Mouse (Mus musculus): ENCODE data around the gene Prodh2. TPM values are rescaled to one million over a fixed set of nuclear protein-coding genes. Genes with fewer than 3 reads are reported as not detected.
A peak's percentile ranks its signal among the peaks of the same experiment; 100 is the strongest.
"Not testable (repeated sequence)": the region's sequence is repeated elsewhere in the genome, so short reads cannot be mapped to it uniquely, and the experiment has no call there.

Gene Prodh2
- polyA plus RNA-seq, 1 experiment from 2014 or later: not detected

DNA sequence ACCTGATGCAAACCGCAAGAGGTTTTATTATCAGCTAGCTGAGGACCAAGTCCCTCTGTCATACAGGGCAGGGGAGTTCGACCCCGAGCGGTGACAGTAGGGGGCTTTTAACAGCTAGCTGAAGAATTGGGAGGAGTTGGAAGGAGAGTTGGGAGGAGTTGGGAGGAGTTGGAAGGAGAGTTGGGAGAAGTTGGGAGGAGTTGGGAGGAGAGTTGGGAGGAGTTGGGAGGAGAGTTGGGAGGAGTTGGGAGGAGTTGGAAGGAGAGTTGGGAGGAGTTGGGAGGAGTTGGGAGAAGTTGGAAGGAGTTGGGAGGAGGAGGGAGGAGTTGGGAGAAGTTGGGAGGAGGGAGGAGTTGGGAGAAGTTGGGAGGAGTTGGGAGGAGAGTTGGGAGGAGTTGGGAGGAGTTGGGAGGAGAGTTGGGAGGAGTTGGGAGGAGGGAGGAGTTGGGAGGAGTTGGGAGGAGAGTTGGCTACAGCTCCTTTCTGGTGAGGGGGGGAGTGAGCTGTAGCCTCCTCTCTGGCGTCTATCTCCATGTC, 2.2 kb downstream of the Prodh2 start:
- not testable (repeated sequence) for H3K9ac ChIP-seq; H3K4me2 ChIP-seq (replicated peaks); H3K27me3 ChIP-seq (replicated peaks); H3K27ac ChIP-seq; H3K4me3 ChIP-seq; H3K4me1 ChIP-seq; H3K36me3 ChIP-seq; ATAC-seq (ENCODE audit: low FRiP score, low read depth); H3K9me3 ChIP-seq
- 64% methylated on average over 5 of the region's 5 CpGs for WGBS

GRCm38 (mm10) chr7:30501159-30501558, 7.7 kb downstream of the Prodh2 start:
- not testable (repeated sequence) for H3K27me3 ChIP-seq (replicated peaks); H3K27ac ChIP-seq; H3K4me1 ChIP-seq; H3K9me3 ChIP-seq; H3K9ac ChIP-seq; ATAC-seq (ENCODE audit: low FRiP score, low read depth); H3K4me2 ChIP-seq (replicated peaks); H3K36me3 ChIP-seq; H3K4me3 ChIP-seq
- 73% methylated on average over 5 of the region's 5 CpGs for WGBS

GRCm38 (mm10) chr7:30508061-30508460, 14.6 kb downstream of the Prodh2 start:
- WGBS: 79% methylated on average over 4 of the region's 4 CpGs
- H3K4me3 ChIP-seq: no peak overlapping the region
- H3K4me1 ChIP-seq: no peaks in the 10 kb centered on the region
- no peaks in the 10 kb centered on the region for H3K27me3 ChIP-seq (replicated peaks)
- H3K4me2 ChIP-seq (replicated peaks): no peak overlapping the region
- H3K36me3 ChIP-seq: no peaks in the 10 kb centered on the region
- no peak for ATAC-seq (ENCODE audit: low FRiP score, low read depth)
- no peak overlapping the region for H3K9ac ChIP-seq
- no peaks in the 10 kb centered on the region for H3K9me3 ChIP-seq
- H3K27ac ChIP-seq: no peak overlapping the region

GRCm38 (mm10) chr7:30515003-30515760, 21.8 kb downstream of the Prodh2 start:
- WGBS: 62% methylated on average over 24 of the region's 24 CpGs
- Histone ChIP-seq H3K4me2 (replicated peaks) (no peak overlapping the region), H3K9me3 (no peaks in the 10 kb centered on the region), H3K27me3 (replicated peaks) (peaks cover 5% of the 10 kb centered on the region; the same call in 1 of the 2 replicates), H3K27ac (no peak overlapping the region), H3K4me3 (no peak overlapping the region), H3K9ac (no peak overlapping the region), H3K36me3 (no peaks in the 10 kb centered on the region), H3K4me1 (no peaks in the 10 kb centered on the region)
- no peak for ATAC-seq (ENCODE audit: low FRiP score, low read depth)

GRCm38 (mm10) chr7:30518325-30518724, 24.9 kb downstream of the Prodh2 start:
- H3K4me2 ChIP-seq (replicated peaks): no peak overlapping the region
- H3K9ac ChIP-seq: no peak overlapping the region
- WGBS: 47% methylated on average over 8 of the region's 8 CpGs
- H3K27me3 ChIP-seq (replicated peaks): peaks cover 5% of the 10 kb centered on the region; the same call in 1 of the 2 replicates
- peaks cover 13% of the 10 kb centered on the region for H3K36me3 ChIP-seq
- no peak overlapping the region for H3K4me3 ChIP-seq
- no peak for ATAC-seq (ENCODE audit: low FRiP score, low read depth)
- H3K27ac ChIP-seq: no peak overlapping the region
- no peaks in the 10 kb centered on the region for H3K9me3 ChIP-seq
- H3K4me1 ChIP-seq: no peaks in the 10 kb centered on the region

DNA sequence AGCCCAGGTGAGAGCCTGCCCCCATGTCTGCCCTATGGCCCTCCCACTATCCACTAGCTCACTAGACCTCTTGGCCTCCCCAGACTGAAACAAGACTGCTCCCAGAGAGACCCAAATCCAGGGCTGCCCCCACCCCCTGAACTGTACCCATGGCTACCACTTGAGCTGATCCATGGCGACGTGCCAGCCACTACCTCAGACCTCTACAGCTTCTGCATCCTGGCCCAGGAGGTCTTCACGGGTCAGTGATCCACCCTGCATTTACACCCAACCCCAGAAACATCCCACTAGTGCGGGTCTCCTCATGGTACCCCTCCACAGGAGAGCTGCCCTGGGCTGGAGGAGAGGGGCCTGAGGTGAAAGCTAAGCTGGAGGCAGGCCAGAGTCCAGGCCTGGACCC, 27.0 kb downstream of the Prodh2 start:
- WGBS: 72% methylated on average over 4 of the region's 4 CpGs
- Histone ChIP-seq H3K4me2 (replicated peaks) (no peak overlapping the region), H3K4me3 (no peak overlapping the region), H3K9me3 (no peaks in the 10 kb centered on the region), H3K27ac (no peak overlapping the region), H3K36me3 (peaks cover 33% of the 10 kb centered on the region), H3K9ac (no peak overlapping the region), H3K27me3 (replicated peaks) (peaks cover 4% of the 10 kb centered on the region; the same call in 1 of the 2 replicates), H3K4me1 (peaks cover 5% of the 10 kb centered on the region; the same call in 1 of the 2 replicates)
- no peak for ATAC-seq (ENCODE audit: low FRiP score, low read depth)

- Histone ChIP-seq H3K4me2 (replicated peaks) (no peak overlapping the region), H3K36me3 (peaks cover 38% of the 10 kb centered on the region), H3K27me3 (replicated peaks) (no peaks in the 10 kb centered on the region), H3K27ac (0 out of 2 replicates have a peak overlapping the region, but pooled peaks have one; percentile 27), H3K4me3 (no peak overlapping the region), H3K9ac (no peak overlapping the region), H3K4me1 (peaks cover 5% of the 10 kb centered on the region; the same call in 1 of the 2 replicates), H3K9me3 (no peaks in the 10 kb centered on the region)
- no peak for ATAC-seq (ENCODE audit: low FRiP score, low read depth)
- WGBS: 81% methylated on average over 5 of the region's 5 CpGs
Measured at GRCm38 (mm10) chr7:30520856-30521255, 27.4 kb downstream of the Prodh2 start.

- peaks cover 58% of the 10 kb centered on the region for H3K36me3 ChIP-seq
- WGBS: 77% methylated on average over 10 of the region's 10 CpGs
- H3K4me1 ChIP-seq: peaks cover 14% of the 10 kb centered on the region
- no peak for ATAC-seq (ENCODE audit: low FRiP score, low read depth)
- no peak overlapping the region for H3K27ac ChIP-seq
- no peak overlapping the region for H3K9ac ChIP-seq
- no peak overlapping the region for H3K4me3 ChIP-seq
- H3K4me2 ChIP-seq (replicated peaks): no peak overlapping the region
- H3K9me3 ChIP-seq: no peaks in the 10 kb centered on the region
- no peaks in the 10 kb centered on the region for H3K27me3 ChIP-seq (replicated peaks)
Measured at GRCm38 (mm10) chr7:30522871-30523270, 29.4 kb downstream of the Prodh2 start.

GRCm38 (mm10) chr7:30524487-30524886, 31.1 kb downstream of the Prodh2 start:
- no peak for ATAC-seq (ENCODE audit: low FRiP score, low read depth)
- Histone ChIP-seq H3K4me1 (peaks cover 14% of the 10 kb centered on the region), H3K4me3 (no peak overlapping the region), H3K9me3 (no peaks in the 10 kb centered on the region), H3K36me3 (peaks cover 74% of the 10 kb centered on the region), H3K9ac (no peak overlapping the region), H3K27ac (no peak overlapping the region), H3K4me2 (replicated peaks) (no peak overlapping the region), H3K27me3 (replicated peaks) (no peaks in the 10 kb centered on the region)
- 84% methylated on average over 6 of the region's 6 CpGs for WGBS

GRCm38 (mm10) chr7:30525954-30526353, 32.5 kb downstream of the Prodh2 start:
- Histone ChIP-seq H3K27ac (no peak overlapping the region), H3K36me3 (peaks cover 89% of the 10 kb centered on the region), H3K9me3 (no peaks in the 10 kb centered on the region), H3K27me3 (replicated peaks) (no peaks in the 10 kb centered on the region), H3K4me3 (no peak overlapping the region), H3K4me2 (replicated peaks) (0 out of 2 replicates have a peak overlapping the region, but pooled peaks have one; percentile 12), H3K4me1 (peaks cover 14% of the 10 kb centered on the region), H3K9ac (peak overlapping the region; percentile 26; the same call in 1 of the 2 replicates)
- ATAC-seq (ENCODE audit: low FRiP score, low read depth): no peak
- 32% methylated on average over 10 of the region's 10 CpGs for WGBS

GRCm38 (mm10) chr7:30526399-30526798, 33.0 kb downstream of the Prodh2 start:
- no peaks in the 10 kb centered on the region for H3K9me3 ChIP-seq
- H3K9ac ChIP-seq: peak overlapping the region; percentile 26; the same call in 1 of the 2 replicates
- ATAC-seq (ENCODE audit: low FRiP score, low read depth): no peak
- H3K4me2 ChIP-seq (replicated peaks): 0 out of 2 replicates have a peak overlapping the region, but pooled peaks have one; percentile 12
- no peaks in the 10 kb centered on the region for H3K27me3 ChIP-seq (replicated peaks)
- H3K4me1 ChIP-seq: peaks cover 17% of the 10 kb centered on the region
- no peak overlapping the region for H3K27ac ChIP-seq
- no peak overlapping the region for H3K4me3 ChIP-seq
- peaks cover 93% of the 10 kb centered on the region for H3K36me3 ChIP-seq
- WGBS: 27% methylated on average over 17 of the region's 17 CpGs

- H3K4me3 ChIP-seq: no peak overlapping the region
- H3K27ac ChIP-seq: no peak overlapping the region
- no peaks in the 10 kb centered on the region for H3K27me3 ChIP-seq (replicated peaks)
- peak; percentile 36; the same call in 1 of the 2 replicates for ATAC-seq (ENCODE audit: low FRiP score, low read depth)
- peaks cover 23% of the 10 kb centered on the region for H3K4me1 ChIP-seq
- no peaks in the 10 kb centered on the region for H3K9me3 ChIP-seq
- 76% methylated on average over 14 of the region's 14 CpGs for WGBS
- 0 out of 2 replicates have a peak overlapping the region, but pooled peaks have one; percentile 26 for H3K9ac ChIP-seq
- 0 out of 2 replicates have a peak overlapping the region, but pooled peaks have one; percentile 12 for H3K4me2 ChIP-seq (replicated peaks)
- peaks cover 99% of the 10 kb centered on the region for H3K36me3 ChIP-seq
Measured at GRCm38 (mm10) chr7:30526981-30527380, 33.6 kb downstream of the Prodh2 start.

All from neural tube, embryonic 12.5 days (tissue).